Mouse (Mus musculus): ENCODE data around the gene Nle1. TPM values are rescaled to one million over a fixed set of nuclear protein-coding genes. Genes with fewer than 3 reads are reported as not detected.
A peak's percentile ranks its signal among the peaks of the same experiment; 100 is the strongest.
"Not testable (repeated sequence)": the region's sequence is repeated elsewhere in the genome, so short reads cannot be mapped to it uniquely, and the experiment has no call there.

Nle1 gene
- polyA plus RNA-seq, 1 experiment = 85.8 TPM

- Histone ChIP-seq H3K27ac (ENCODE audit: control insufficient read depth, insufficient read depth, low read length) (peak within 1 kb of the TSS; percentile 90), H3K4me3 (ENCODE audit: control insufficient read depth, insufficient read depth, low read length) (peak within 1 kb of the TSS; percentile 57), H3K36me3 (ENCODE audit: control insufficient read depth, insufficient read depth, low read length) (no peaks in the 10 kb centered on the region), H3K27me3 (ENCODE audit: control insufficient read depth, insufficient read depth, low read length) (no peaks in the 10 kb centered on the region), H3K4me1 (replicated peaks; ENCODE audit: control insufficient read depth, insufficient read depth, low read length) (peaks cover 49% of the 10 kb centered on the region)
- 64% methylated on average over 10 of the region's 10 CpGs for WGBS
- DNase-seq = no peak
- TF ChIP-seq POLR2A (IDR thresholded peaks at IDR 0.05; ENCODE audit: control insufficient read depth, extremely low read depth, insufficient read depth, low read length, poor library complexity) (no peak), CTCF (IDR thresholded peaks at IDR 0.05; ENCODE audit: borderline replicate concordance, control insufficient read depth, extremely low read depth, insufficient read depth, low read length, poor library complexity) (no peak)
These were observed 42.7 kb upstream of the Nle1 start, which contains the start of gene Slfn5 for GRCm38 (mm10) chr11:82950736-82951481. TSS of gene Slfn5 (plus strand) at chr11:82951349.

- DNase-seq = no peak
- Histone ChIP-seq H3K27me3 (ENCODE audit: control insufficient read depth, insufficient read depth, low read length) (no peaks in the 10 kb centered on the region), H3K4me1 (replicated peaks; ENCODE audit: control insufficient read depth, insufficient read depth, low read length) (peaks cover 47% of the 10 kb centered on the region), H3K36me3 (ENCODE audit: control insufficient read depth, insufficient read depth, low read length) (no peaks in the 10 kb centered on the region), H3K27ac (ENCODE audit: control insufficient read depth, insufficient read depth, low read length) (no peak overlapping the region), H3K4me3 (ENCODE audit: control insufficient read depth, insufficient read depth, low read length) (no peak overlapping the region)
- no peak for TF ChIP-seq CTCF (IDR thresholded peaks at IDR 0.05; ENCODE audit: borderline replicate concordance, control insufficient read depth, extremely low read depth, insufficient read depth, low read length, poor library complexity)
- TF ChIP-seq POLR2A (IDR thresholded peaks at IDR 0.05; ENCODE audit: control insufficient read depth, extremely low read depth, insufficient read depth, low read length, poor library complexity) = no peak
- WGBS = 94% methylated on average over 9 of the region's 9 CpGs
These were observed 40.8 kb upstream of the Nle1 start for GRCm38 (mm10) chr11:82949036-82949435.

DNA sequence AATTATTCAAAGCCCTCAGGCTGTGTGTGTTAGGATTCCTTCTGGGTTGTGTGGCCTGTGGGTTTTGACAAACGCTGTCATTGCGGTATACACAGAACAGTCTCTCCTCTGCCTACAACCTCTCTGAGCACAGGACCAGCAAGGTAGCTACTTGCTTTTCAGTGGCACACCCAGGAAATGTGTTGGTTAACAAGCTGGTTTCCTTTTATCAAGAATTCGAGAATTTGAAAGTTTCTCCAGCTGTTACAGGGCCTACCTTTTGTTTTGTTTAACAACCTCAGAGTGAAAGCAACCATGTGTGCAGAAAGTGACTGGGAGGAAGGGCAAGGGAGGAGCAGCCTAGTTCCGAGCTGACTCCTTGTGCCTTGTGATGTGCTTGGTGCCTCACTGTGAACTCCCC, 39.2 kb upstream of the Nle1 start:
- H3K27me3 ChIP-seq (ENCODE audit: control insufficient read depth, insufficient read depth, low read length) = no peaks in the 10 kb centered on the region
- peak; percentile 58 for DNase-seq
- WGBS = 5% methylated on average over 4 of the region's 4 CpGs
- H3K4me1 ChIP-seq (replicated peaks; ENCODE audit: control insufficient read depth, insufficient read depth, low read length) = peaks cover 46% of the 10 kb centered on the region
- no peaks in the 10 kb centered on the region for H3K36me3 ChIP-seq (ENCODE audit: control insufficient read depth, insufficient read depth, low read length)
- H3K4me3 ChIP-seq (ENCODE audit: control insufficient read depth, insufficient read depth, low read length) = no peak overlapping the region
- peak overlapping the region; percentile 93 for H3K27ac ChIP-seq (ENCODE audit: control insufficient read depth, insufficient read depth, low read length)
- TF ChIP-seq CTCF (IDR thresholded peaks at IDR 0.05; ENCODE audit: borderline replicate concordance, control insufficient read depth, extremely low read depth, insufficient read depth, low read length, poor library complexity) = no peak

DNA sequence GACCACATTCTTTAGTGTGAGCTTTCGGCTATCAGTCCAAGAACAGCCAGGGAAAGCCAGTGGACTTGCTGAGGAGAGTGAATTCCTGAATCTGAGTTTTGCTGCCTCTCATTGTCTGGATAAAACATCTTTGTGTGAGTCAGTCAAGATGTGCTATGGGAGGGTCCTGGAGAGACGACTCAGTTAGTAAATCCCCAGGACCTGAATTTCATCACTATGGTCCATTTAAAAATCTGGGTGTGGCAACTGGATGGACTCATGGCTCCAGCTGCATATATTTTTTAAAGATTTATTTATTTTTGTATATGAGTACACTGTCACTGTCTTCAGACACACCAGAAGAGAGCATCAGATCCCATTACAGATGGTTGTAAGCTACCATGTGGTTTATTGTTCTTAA, 37.4 kb upstream of the Nle1 start:
- H3K4me1 ChIP-seq (replicated peaks; ENCODE audit: control insufficient read depth, insufficient read depth, low read length) = peaks cover 36% of the 10 kb centered on the region
- H3K27me3 ChIP-seq (ENCODE audit: control insufficient read depth, insufficient read depth, low read length) = no peaks in the 10 kb centered on the region
- no peak for TF ChIP-seq POLR2A (IDR thresholded peaks at IDR 0.05; ENCODE audit: control insufficient read depth, extremely low read depth, insufficient read depth, low read length, poor library complexity)
- no peak for TF ChIP-seq CTCF (IDR thresholded peaks at IDR 0.05; ENCODE audit: borderline replicate concordance, control insufficient read depth, extremely low read depth, insufficient read depth, low read length, poor library complexity)
- 94% methylated on average over 2 of the region's 2 CpGs for WGBS
- no peak overlapping the region for H3K4me3 ChIP-seq (ENCODE audit: control insufficient read depth, insufficient read depth, low read length)
- no peak for DNase-seq
- no peak overlapping the region for H3K27ac ChIP-seq (ENCODE audit: control insufficient read depth, insufficient read depth, low read length)
- H3K36me3 ChIP-seq (ENCODE audit: control insufficient read depth, insufficient read depth, low read length) = no peaks in the 10 kb centered on the region

DNA sequence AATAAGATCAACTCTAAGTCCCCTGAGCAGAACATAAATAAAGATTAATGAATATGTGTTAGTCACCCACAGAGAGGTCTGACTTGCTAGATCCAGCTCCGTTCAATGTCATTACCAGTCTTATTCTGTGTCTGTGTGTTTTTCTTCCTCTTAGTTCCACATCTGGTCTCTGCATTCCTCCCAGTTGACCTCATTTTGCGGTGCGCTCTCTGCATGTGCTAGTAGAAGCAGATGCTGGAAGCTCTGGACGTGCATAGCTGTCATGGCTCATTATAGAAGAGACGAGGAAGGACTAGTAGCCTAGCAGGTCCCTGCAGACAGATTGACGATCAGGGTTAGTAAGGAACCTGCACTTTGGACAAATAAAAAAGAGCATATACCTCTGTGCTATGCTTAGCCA, 35.1 kb upstream of the Nle1 start:
- H3K27ac ChIP-seq (ENCODE audit: control insufficient read depth, insufficient read depth, low read length) = no peak overlapping the region
- H3K27me3 ChIP-seq (ENCODE audit: control insufficient read depth, insufficient read depth, low read length) = no peaks in the 10 kb centered on the region; the same call in 1 of the 2 replicates
- DNase-seq = peak; percentile 24
- H3K4me1 ChIP-seq (replicated peaks; ENCODE audit: control insufficient read depth, insufficient read depth, low read length) = peaks cover 30% of the 10 kb centered on the region
- no peaks in the 10 kb centered on the region for H3K36me3 ChIP-seq (ENCODE audit: control insufficient read depth, insufficient read depth, low read length)
- TF ChIP-seq POLR2A (IDR thresholded peaks at IDR 0.05; ENCODE audit: control insufficient read depth, extremely low read depth, insufficient read depth, low read length, poor library complexity) = no peak
- no peak for TF ChIP-seq CTCF (IDR thresholded peaks at IDR 0.05; ENCODE audit: borderline replicate concordance, control insufficient read depth, extremely low read depth, insufficient read depth, low read length, poor library complexity)
- WGBS = 66% methylated on average over 6 of the region's 6 CpGs
- H3K4me3 ChIP-seq (ENCODE audit: control insufficient read depth, insufficient read depth, low read length) = no peak overlapping the region

DNA sequence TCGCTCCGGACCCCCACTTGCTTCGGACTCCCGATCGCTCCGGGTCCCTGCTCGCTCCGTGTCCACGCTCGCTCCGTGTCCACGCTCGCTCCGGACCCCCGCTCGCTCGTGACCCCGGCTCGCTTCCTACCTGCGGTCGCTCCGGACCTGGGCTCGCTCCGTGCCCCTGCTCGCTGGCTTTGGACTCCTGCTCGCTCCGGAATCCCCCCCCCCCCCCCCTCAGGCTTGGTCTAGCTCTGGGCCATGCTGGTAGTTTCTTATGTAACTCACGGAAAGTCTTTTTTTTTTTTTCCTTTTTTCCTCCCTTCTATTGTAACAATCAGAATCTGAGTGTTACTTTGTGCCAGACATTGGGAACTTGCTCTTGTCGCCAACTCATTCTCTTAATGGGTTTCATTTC, 25.0 kb upstream of the Nle1 start:
- H3K27me3 ChIP-seq (ENCODE audit: control insufficient read depth, insufficient read depth, low read length) = peaks cover 42% of the 10 kb centered on the region
- no peak overlapping the region for H3K27ac ChIP-seq (ENCODE audit: control insufficient read depth, insufficient read depth, low read length)
- H3K36me3 ChIP-seq (ENCODE audit: control insufficient read depth, insufficient read depth, low read length) = no peaks in the 10 kb centered on the region
- H3K4me1 ChIP-seq (replicated peaks; ENCODE audit: control insufficient read depth, insufficient read depth, low read length) = peaks cover 10% of the 10 kb centered on the region
- DNase-seq = no peak
- WGBS = 2% methylated on average over 29 of the region's 29 CpGs
- H3K4me3 ChIP-seq (ENCODE audit: control insufficient read depth, insufficient read depth, low read length) = peak overlapping the region; percentile 20; the same call in 1 of the 2 replicates
- TF ChIP-seq POLR2A (IDR thresholded peaks at IDR 0.05; ENCODE audit: control insufficient read depth, extremely low read depth, insufficient read depth, low read length, poor library complexity) (no peak), CTCF (IDR thresholded peaks at IDR 0.05; ENCODE audit: borderline replicate concordance, control insufficient read depth, extremely low read depth, insufficient read depth, low read length, poor library complexity) (no peak)

- not testable (repeated sequence) for H3K36me3 ChIP-seq (ENCODE audit: control insufficient read depth, insufficient read depth, low read length); H3K27ac ChIP-seq (ENCODE audit: control insufficient read depth, insufficient read depth, low read length); H3K4me3 ChIP-seq (ENCODE audit: control insufficient read depth, insufficient read depth, low read length); H3K4me1 ChIP-seq (replicated peaks; ENCODE audit: control insufficient read depth, insufficient read depth, low read length); DNase-seq
- WGBS = 6% methylated on average over 116 of the region's 119 CpGs
- peaks cover 42% of the 10 kb centered on the region for H3K27me3 ChIP-seq (ENCODE audit: control insufficient read depth, insufficient read depth, low read length)
These were observed 23.6 kb upstream of the Nle1 start for GRCm38 (mm10) chr11:82931671-82932450.

- H3K36me3 ChIP-seq (ENCODE audit: control insufficient read depth, insufficient read depth, low read length); H3K4me1 ChIP-seq (replicated peaks; ENCODE audit: control insufficient read depth, insufficient read depth, low read length); DNase-seq; H3K4me3 ChIP-seq (ENCODE audit: control insufficient read depth, insufficient read depth, low read length); H3K27ac ChIP-seq (ENCODE audit: control insufficient read depth, insufficient read depth, low read length): not testable (repeated sequence)
- WGBS = 11% methylated on average over 63 of the region's 63 CpGs
- H3K27me3 ChIP-seq (ENCODE audit: control insufficient read depth, insufficient read depth, low read length) = peaks cover 42% of the 10 kb centered on the region
These were observed 22.9 kb upstream of the Nle1 start for GRCm38 (mm10) chr11:82931161-82931560.

DNA sequence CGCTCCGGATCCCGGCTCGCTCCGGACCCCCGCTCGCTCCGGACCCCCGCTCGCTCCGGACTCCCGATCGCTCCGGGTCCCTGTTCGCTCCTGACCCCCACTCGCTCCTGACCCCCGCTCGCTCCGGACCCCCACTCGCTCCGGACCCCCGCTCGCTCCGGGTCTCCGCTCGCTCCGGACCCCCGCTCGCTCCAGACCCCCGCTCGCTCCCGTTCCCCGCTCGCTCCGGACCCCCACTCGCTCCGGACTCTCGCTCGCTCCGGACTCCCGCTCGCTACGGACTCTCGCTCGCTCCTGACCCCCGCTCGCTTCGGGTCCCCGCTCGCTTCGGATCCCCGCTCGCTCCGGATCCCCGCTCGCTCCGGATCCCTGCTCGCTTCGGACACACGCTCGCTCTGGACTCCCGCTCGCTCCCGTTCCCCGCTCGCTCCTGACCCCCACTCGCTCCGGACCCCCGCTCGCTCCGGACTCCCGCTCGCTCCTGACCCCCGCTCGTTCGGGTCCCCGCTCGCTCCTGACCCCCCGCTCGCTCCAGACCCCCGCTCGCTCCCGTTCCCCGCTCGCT, 22.3 kb upstream of the Nle1 start:
- H3K4me1 ChIP-seq (replicated peaks; ENCODE audit: control insufficient read depth, insufficient read depth, low read length); H3K36me3 ChIP-seq (ENCODE audit: control insufficient read depth, insufficient read depth, low read length); H3K4me3 ChIP-seq (ENCODE audit: control insufficient read depth, insufficient read depth, low read length); DNase-seq; H3K27ac ChIP-seq (ENCODE audit: control insufficient read depth, insufficient read depth, low read length): not testable (repeated sequence)
- peaks cover 39% of the 10 kb centered on the region for H3K27me3 ChIP-seq (ENCODE audit: control insufficient read depth, insufficient read depth, low read length)
- WGBS = 21% methylated on average over 84 of the region's 85 CpGs
